Mouse (Mus musculus) E14TG2a.4 (cell line): ENCODE data around the gene Pou2af1.

Experiments used
- H3K27me3 ChIP-seq: 2 replicates; pipeline ENCODE4 v1.6.1; 2014; ENCODE audit warnings: low read length, control low read depth; ENCODE audit not compliant: insufficient read depth
- H3K36me3 ChIP-seq: 2 replicates; pipeline ENCODE4 v1.6.1; 2014; ENCODE audit warnings: low read length, control low read depth; ENCODE audit not compliant: insufficient read depth
- H3K4me1 ChIP-seq: replicated peaks from 2 replicates; pipeline ENCODE4 v1.6.1; 2014; ENCODE audit warnings: low read depth, low read length, control low read depth
- H3K4me3 ChIP-seq: replicated peaks from 2 replicates; pipeline ENCODE4 v1.5.1; 2014; ENCODE audit warnings: mild to moderate bottlenecking, low read length
- H3K9me3 ChIP-seq: 2 replicates; pipeline ENCODE4 v1.6.1; 2014; ENCODE audit warnings: low read length, control low read depth
- CTCF ChIP-seq: conservative IDR thresholded peaks from 2 replicates; pipeline ENCODE4 v1.5.1; 2014; ENCODE audit warnings: low read length
- NANOG ChIP-seq: IDR thresholded peaks from 2 replicates; pipeline ENCODE4 v1.6.1; 2014; ENCODE audit warnings: borderline replicate concordance, low read length, mixed read lengths
- POU5F1 ChIP-seq: IDR thresholded peaks from 2 replicates; pipeline ENCODE4 v1.6.1; 2014; ENCODE audit warnings: low read length, borderline replicate concordance

Gene Pou2af1

GRCm38 (mm10) chr9:51256780-51257502 lies 43.4 kb downstream of the Pou2af1 start:
- no peak for TF ChIP-seq POU5F1
- TF ChIP-seq NANOG: no peak
- TF ChIP-seq CTCF: no peak
- Histone ChIP-seq H3K4me3 (no peak overlapping the region), H3K9me3 (no peaks in the 10 kb centered on the region), H3K4me1 (peaks cover 5% of the 10 kb centered on the region; the same call in 1 of the 2 replicates), H3K27me3 (no peaks in the 10 kb centered on the region), H3K36me3 (no peaks in the 10 kb centered on the region)

GRCm38 (mm10) chr9:51258426-51258825 lies 44.9 kb downstream of the Pou2af1 start:
- no peaks in the 10 kb centered on the region for H3K36me3 ChIP-seq
- H3K4me3 ChIP-seq: no peak overlapping the region
- TF ChIP-seq CTCF: no peak
- no peak for TF ChIP-seq NANOG
- TF ChIP-seq POU5F1: no peak
- H3K4me1 ChIP-seq: peaks cover 2% of the 10 kb centered on the region; the same call in 1 of the 2 replicates
- H3K9me3 ChIP-seq: no peaks in the 10 kb centered on the region
- no peaks in the 10 kb centered on the region for H3K27me3 ChIP-seq

GRCm38 (mm10) chr9:51268852-51269251 lies 55.3 kb downstream of the Pou2af1 start:
- Histone ChIP-seq H3K4me1 (no peaks in the 10 kb centered on the region), H3K36me3 (no peaks in the 10 kb centered on the region), H3K9me3 (no peaks in the 10 kb centered on the region), H3K4me3 (no peak overlapping the region), H3K27me3 (no peaks in the 10 kb centered on the region)
- TF ChIP-seq NANOG: no peak
- TF ChIP-seq POU5F1: no peak
- no peak for TF ChIP-seq CTCF

GRCm38 (mm10) chr9:51271073-51271472 lies 57.6 kb downstream of the Pou2af1 start:
- Histone ChIP-seq H3K4me1 (no peaks in the 10 kb centered on the region), H3K27me3 (no peaks in the 10 kb centered on the region), H3K4me3 (no peak overlapping the region), H3K9me3 (no peaks in the 10 kb centered on the region), H3K36me3 (no peaks in the 10 kb centered on the region)
- TF ChIP-seq CTCF: no peak
- TF ChIP-seq NANOG: no peak
- TF ChIP-seq POU5F1: no peak

GRCm38 (mm10) chr9:51272102-51272501 lies 58.6 kb downstream of the Pou2af1 start:
- Histone ChIP-seq H3K4me1 (no peaks in the 10 kb centered on the region), H3K9me3 (no peaks in the 10 kb centered on the region), H3K36me3 (no peaks in the 10 kb centered on the region), H3K27me3 (peaks cover 6% of the 10 kb centered on the region), H3K4me3 (no peak overlapping the region)
- TF ChIP-seq POU5F1: no peak
- TF ChIP-seq NANOG: no peak
- TF ChIP-seq CTCF: no peak

- Histone ChIP-seq H3K27me3 (peaks cover 21% of the 10 kb centered on the region), H3K9me3 (no peaks in the 10 kb centered on the region), H3K36me3 (no peaks in the 10 kb centered on the region), H3K4me3 (no peak overlapping the region), H3K4me1 (peaks cover 4% of the 10 kb centered on the region; the same call in 1 of the 2 replicates)
- TF ChIP-seq NANOG (no peak), CTCF (no peak), POU5F1 (no peak)
These were observed 60.2 kb downstream of the Pou2af1 start for GRCm38 (mm10) chr9:51273581-51274154.

- Histone ChIP-seq H3K27me3 (peaks cover 31% of the 10 kb centered on the region), H3K4me3 (no peak overlapping the region), H3K36me3 (no peaks in the 10 kb centered on the region), H3K4me1 (peaks cover 8% of the 10 kb centered on the region), H3K9me3 (no peaks in the 10 kb centered on the region)
- no peak for TF ChIP-seq POU5F1
- no peak for TF ChIP-seq CTCF
- no peak for TF ChIP-seq NANOG
These were observed 61.2 kb downstream of the Pou2af1 start for GRCm38 (mm10) chr9:51274678-51275077.

GRCm38 (mm10) chr9:51277834-51278498 lies 64.5 kb downstream of the Pou2af1 start:
- Histone ChIP-seq H3K27me3 (peaks cover 55% of the 10 kb centered on the region), H3K36me3 (no peaks in the 10 kb centered on the region), H3K4me1 (peaks cover 15% of the 10 kb centered on the region), H3K4me3 (peak overlapping the region; percentile 75), H3K9me3 (no peaks in the 10 kb centered on the region)
- TF ChIP-seq NANOG (no peak), CTCF (no peak), POU5F1 (no peak)
